Mouse (Mus musculus): ENCODE results near the gene Rp2. TPM values are rescaled to one million over a fixed set of nuclear protein-coding genes. Genes with fewer than 3 reads are reported as not detected.
"Not testable (repeated sequence)": the region's sequence is repeated elsewhere in the genome, so short reads cannot be mapped to it uniquely, and the experiment has no call there.

The Rp2 gene
- polyA plus RNA-seq (2015; fragmentation: Nextera tagmentation; extraction: Ambion mirVana) = 12.9 and 13.1 TPM in 2 replicates

GRCm38 (mm10) chrX:20364391-20365365 is at the start of gene Rp2:
TSS of gene Rp2 (plus strand) at chrX:20364481.
- H3K36me3 ChIP-seq = no peaks in the 10 kb centered on the region
- peak; percentile 98 for ATAC-seq (replicated peaks; ENCODE audit: insufficient number of reproducible peaks, insufficient read depth, low FRiP score, low read depth)
- no peaks in the 10 kb centered on the region for H3K27me3 ChIP-seq
- no peaks in the 10 kb centered on the region for H3K4me1 ChIP-seq (replicated peaks)
- H3K4me2 ChIP-seq = peak within 1 kb of the TSS; percentile 64
- 10% methylated on average over 35 of the region's 35 CpGs for WGBS
- no peaks in the 10 kb centered on the region for H3K9me3 ChIP-seq (replicated peaks)
- H3K27ac ChIP-seq = peak within 1 kb of the TSS; percentile 81
- H3K9ac ChIP-seq = peak within 1 kb of the TSS; percentile 73
- peak within 1 kb of the TSS; percentile 74 for H3K4me3 ChIP-seq

- no peak overlapping the region for H3K9ac ChIP-seq
- no peak overlapping the region for H3K27ac ChIP-seq
- no peaks in the 10 kb centered on the region for H3K27me3 ChIP-seq
- ATAC-seq (replicated peaks; ENCODE audit: insufficient number of reproducible peaks, insufficient read depth, low FRiP score, low read depth) = no peak
- no peaks in the 10 kb centered on the region for H3K9me3 ChIP-seq (replicated peaks)
- WGBS = 48% methylated on average over 1 of the region's 1 CpGs
- H3K4me3 ChIP-seq = no peak overlapping the region
- no peaks in the 10 kb centered on the region for H3K4me1 ChIP-seq (replicated peaks)
- H3K36me3 ChIP-seq = no peaks in the 10 kb centered on the region
- H3K4me2 ChIP-seq = no peak overlapping the region
These were observed 31.5 kb upstream of the Rp2 start for GRCm38 (mm10) chrX:20332756-20333155.

GRCm38 (mm10) chrX:20335722-20336121 is 28.6 kb upstream of the Rp2 start:
- H3K27ac ChIP-seq = no peak overlapping the region
- H3K4me3 ChIP-seq = no peak overlapping the region
- 12% methylated on average over 2 of the region's 2 CpGs for WGBS
- no peaks in the 10 kb centered on the region for H3K4me1 ChIP-seq (replicated peaks)
- no peak overlapping the region for H3K4me2 ChIP-seq
- H3K36me3 ChIP-seq = no peaks in the 10 kb centered on the region
- no peak overlapping the region for H3K9ac ChIP-seq
- ATAC-seq (replicated peaks; ENCODE audit: insufficient number of reproducible peaks, insufficient read depth, low FRiP score, low read depth) = no peak
- no peaks in the 10 kb centered on the region for H3K27me3 ChIP-seq
- no peaks in the 10 kb centered on the region for H3K9me3 ChIP-seq (replicated peaks)

GRCm38 (mm10) chrX:20344980-20345379 is 19.3 kb upstream of the Rp2 start:
- no peaks in the 10 kb centered on the region for H3K9me3 ChIP-seq (replicated peaks)
- no peaks in the 10 kb centered on the region for H3K27me3 ChIP-seq
- no peak overlapping the region for H3K9ac ChIP-seq
- ATAC-seq (replicated peaks; ENCODE audit: insufficient number of reproducible peaks, insufficient read depth, low FRiP score, low read depth) = no peak
- no peak overlapping the region for H3K27ac ChIP-seq
- H3K4me1 ChIP-seq (replicated peaks) = no peaks in the 10 kb centered on the region
- H3K4me2 ChIP-seq = no peak overlapping the region
- no peak overlapping the region for H3K4me3 ChIP-seq
- H3K36me3 ChIP-seq = no peaks in the 10 kb centered on the region

GRCm38 (mm10) chrX:20346355-20346754 is 17.9 kb upstream of the Rp2 start:
- Histone ChIP-seq H3K9me3 (replicated peaks) (no peaks in the 10 kb centered on the region), H3K27me3 (no peaks in the 10 kb centered on the region), H3K4me2 (no peak overlapping the region), H3K9ac (no peak overlapping the region), H3K27ac (no peak overlapping the region), H3K4me1 (replicated peaks) (no peaks in the 10 kb centered on the region), H3K4me3 (no peak overlapping the region), H3K36me3 (no peaks in the 10 kb centered on the region)
- WGBS = 51% methylated on average over 3 of the region's 3 CpGs
- ATAC-seq (replicated peaks; ENCODE audit: insufficient number of reproducible peaks, insufficient read depth, low FRiP score, low read depth) = no peak

GRCm38 (mm10) chrX:20350241-20350640 is 14.0 kb upstream of the Rp2 start:
- not testable (repeated sequence) for H3K4me2 ChIP-seq; H3K27ac ChIP-seq; ATAC-seq (replicated peaks; ENCODE audit: insufficient number of reproducible peaks, insufficient read depth, low FRiP score, low read depth); H3K36me3 ChIP-seq; H3K4me3 ChIP-seq; H3K4me1 ChIP-seq (replicated peaks); H3K27me3 ChIP-seq; H3K9ac ChIP-seq; H3K9me3 ChIP-seq (replicated peaks)
- 95% methylated on average over 4 of the region's 4 CpGs for WGBS

GRCm38 (mm10) chrX:20355283-20355682 is 9.0 kb upstream of the Rp2 start:
- no peak overlapping the region for H3K27ac ChIP-seq
- no peak overlapping the region for H3K4me2 ChIP-seq
- H3K4me3 ChIP-seq = no peak overlapping the region
- no peaks in the 10 kb centered on the region for H3K9me3 ChIP-seq (replicated peaks)
- H3K27me3 ChIP-seq = no peaks in the 10 kb centered on the region
- ATAC-seq (replicated peaks; ENCODE audit: insufficient number of reproducible peaks, insufficient read depth, low FRiP score, low read depth) = no peak
- H3K4me1 ChIP-seq (replicated peaks) = no peaks in the 10 kb centered on the region
- H3K36me3 ChIP-seq = no peaks in the 10 kb centered on the region
- H3K9ac ChIP-seq = no peak overlapping the region
- 96% methylated on average over 1 of the region's 1 CpGs for WGBS

- Histone ChIP-seq H3K27me3 (no peaks in the 10 kb centered on the region), H3K4me1 (replicated peaks) (no peaks in the 10 kb centered on the region), H3K27ac (no peak overlapping the region), H3K4me3 (no peak overlapping the region), H3K36me3 (no peaks in the 10 kb centered on the region), H3K9me3 (replicated peaks) (no peaks in the 10 kb centered on the region), H3K4me2 (no peak overlapping the region), H3K9ac (no peak overlapping the region)
- WGBS = 40% methylated on average over 3 of the region's 3 CpGs
- ATAC-seq (replicated peaks; ENCODE audit: insufficient number of reproducible peaks, insufficient read depth, low FRiP score, low read depth) = no peak
These were observed 8.0 kb upstream of the Rp2 start for GRCm38 (mm10) chrX:20356309-20356708.

- ATAC-seq (replicated peaks; ENCODE audit: insufficient number of reproducible peaks, insufficient read depth, low FRiP score, low read depth) = no peak
- Histone ChIP-seq H3K9ac (no peak overlapping the region), H3K4me1 (replicated peaks) (no peaks in the 10 kb centered on the region), H3K36me3 (no peaks in the 10 kb centered on the region), H3K27ac (no peak overlapping the region), H3K9me3 (replicated peaks) (no peaks in the 10 kb centered on the region), H3K27me3 (no peaks in the 10 kb centered on the region), H3K4me3 (no peak overlapping the region), H3K4me2 (peak overlapping the region; percentile 27; the same call in 1 of the 2 replicates)
- 48% methylated on average over 1 of the region's 1 CpGs for WGBS
These were observed 1.8 kb downstream of the Rp2 start for GRCm38 (mm10) chrX:20366036-20366435.

GRCm38 (mm10) chrX:20379347-20380014 is 15.2 kb downstream of the Rp2 start:
- ATAC-seq (replicated peaks; ENCODE audit: insufficient number of reproducible peaks, insufficient read depth, low FRiP score, low read depth) = no peak
- no peak overlapping the region for H3K4me2 ChIP-seq
- no peak overlapping the region for H3K27ac ChIP-seq
- no peaks in the 10 kb centered on the region; the same call in 1 of the 2 replicates for H3K36me3 ChIP-seq
- H3K9ac ChIP-seq = no peak overlapping the region
- 68% methylated on average over 7 of the region's 7 CpGs for WGBS
- H3K4me3 ChIP-seq = no peak overlapping the region
- no peaks in the 10 kb centered on the region for H3K27me3 ChIP-seq
- no peaks in the 10 kb centered on the region for H3K9me3 ChIP-seq (replicated peaks)
- H3K4me1 ChIP-seq (replicated peaks) = no peaks in the 10 kb centered on the region

- no peak overlapping the region for H3K9ac ChIP-seq
- WGBS = 85% methylated on average over 6 of the region's 6 CpGs
- no peak overlapping the region for H3K27ac ChIP-seq
- no peak overlapping the region for H3K4me3 ChIP-seq
- no peak overlapping the region for H3K4me2 ChIP-seq
- H3K27me3 ChIP-seq = no peaks in the 10 kb centered on the region
- H3K4me1 ChIP-seq (replicated peaks) = no peaks in the 10 kb centered on the region
- H3K36me3 ChIP-seq = no peaks in the 10 kb centered on the region; the same call in 1 of the 2 replicates
- H3K9me3 ChIP-seq (replicated peaks) = no peaks in the 10 kb centered on the region
- no peak for ATAC-seq (replicated peaks; ENCODE audit: insufficient number of reproducible peaks, insufficient read depth, low FRiP score, low read depth)
These were observed 18.0 kb downstream of the Rp2 start for GRCm38 (mm10) chrX:20382260-20382659.
